8 mouse cellular contexts compared by ENCODE assay signal in genomic region chr4:155869317-155870033, GRCm38 (mm10). TPM values are rescaled to one million over a fixed set of nuclear protein-coding genes. Genes with fewer than 3 reads are reported as not detected.
DNase-seq lines count a peak whose midpoint lies in the region; ATAC-seq lines count a peak whose summit lies in the region.

TSS of gene Cptp (minus strand) at chr4:155869440.
TSS of gene Ints11 (plus strand) at chr4:155869546.

- no peaks in the 10 kb centered on the region for H3K27me3 ChIP-seq in heart, embryonic 14.5 days (ENCODE audit: control insufficient read depth, insufficient read depth, low read length)
- H3K27me3 ChIP-seq in liver, embryonic 13.5 days = no peaks in the 10 kb centered on the region
- H3K27me3 ChIP-seq in stomach, embryonic 16.5 days (ENCODE audit: control insufficient read depth, insufficient read depth, low read length) = no peaks in the 10 kb centered on the region

- WGBS in heart, embryonic 14.5 days = under 1% methylated on average over 63 of the region's 63 CpGs
- under 1% methylated on average over 63 of the region's 63 CpGs for WGBS in liver, embryonic 13.5 days (ENCODE audit: insufficient replicate concordance)
- WGBS in stomach, embryonic 16.5 days = under 1% methylated on average over 60 of the region's 63 CpGs

- ATAC-seq in heart, embryonic 14.5 days (ENCODE audit: insufficient number of reproducible peaks, insufficient read depth, low FRiP score, low read depth) = peak; percentile 94
- ATAC-seq in liver, embryonic 13.5 days (ENCODE audit: low read depth) = peak; percentile 96
- peak; percentile 96 for ATAC-seq in stomach, embryonic 16.5 days (ENCODE audit: insufficient read depth, low FRiP score)

- DNase-seq in CD4-positive, CD25-positive, alpha-beta regulatory T cell, adult 2 months (ENCODE audit: low read depth, low spot score) = peak; percentile 97
- DNase-seq in fibroblast of lung, adult 2 months (ENCODE audit: low read depth) = peak; percentile 82
- peak; percentile 98 for DNase-seq in kidney, postnatal 14 days
- DNase-seq in liver, embryonic 13.5 days = peak; percentile 96
- DNase-seq in neural tube, embryonic 10.5 days (ENCODE audit: extremely low spot score, low spot score) = peak; percentile 97

- peak within 1 kb of the TSS; percentile 77 for H3K4me3 ChIP-seq in brown adipose tissue, adult 24 weeks (ENCODE audit: insufficient read depth, low read depth, low read length)
- peak within 1 kb of the TSS; percentile 83 to 85 for H3K4me3 ChIP-seq in heart, embryonic 14.5 days (ENCODE audit: control insufficient read depth in 1 of 2, insufficient read depth in 1 of 2, low read depth in 1 of 2, low read length in 2 of 2)
- peak within 1 kb of the TSS; percentile 84 for H3K4me3 ChIP-seq in liver, embryonic 13.5 days (replicated peaks)
- peak within 1 kb of the TSS; percentile 84 for H3K4me3 ChIP-seq in stomach, embryonic 16.5 days (replicated peaks; ENCODE audit: low read length)

- peaks cover 49% of the 10 kb centered on the region for H3K36me3 ChIP-seq in heart, embryonic 14.5 days (ENCODE audit: control insufficient read depth, insufficient read depth, low read length)
- peaks cover 56% of the 10 kb centered on the region for H3K36me3 ChIP-seq in liver, embryonic 13.5 days
- peaks cover 12% of the 10 kb centered on the region for H3K36me3 ChIP-seq in stomach, embryonic 16.5 days (ENCODE audit: control insufficient read depth, insufficient read depth, low read length)

- no peaks in the 10 kb centered on the region for H3K9me3 ChIP-seq in heart, embryonic 14.5 days (ENCODE audit: control insufficient read depth, low read length)
- H3K9me3 ChIP-seq in liver, embryonic 13.5 days (replicated peaks) = no peaks in the 10 kb centered on the region
- no peaks in the 10 kb centered on the region for H3K9me3 ChIP-seq in stomach, embryonic 16.5 days (replicated peaks; ENCODE audit: control insufficient read depth, low read length)

- H3K4me1 ChIP-seq in brown adipose tissue, adult 24 weeks (ENCODE audit: control insufficient read depth, insufficient read depth, insufficient read length, low read length) = peaks cover 3% of the 10 kb centered on the region
- H3K4me1 ChIP-seq in heart, embryonic 14.5 days (ENCODE audit: control insufficient read depth in 2 of 2, insufficient read depth in 2 of 2, low read length in 2 of 2) = peaks cover 7 to 8% of the 10 kb centered on the region in 2 experiments; a peak in 3 of 4 replicates
- H3K4me1 ChIP-seq in liver, embryonic 13.5 days (replicated peaks) = peaks cover 44% of the 10 kb centered on the region
- peaks cover 7% of the 10 kb centered on the region; the same call in 1 of the 2 replicates for H3K4me1 ChIP-seq in stomach, embryonic 16.5 days (ENCODE audit: control insufficient read depth, insufficient read depth, low read length)

- peak within 1 kb of the TSS; percentile 98 for H3K4me2 ChIP-seq in heart, embryonic 14.5 days (ENCODE audit: low read length)
- peak within 1 kb of the TSS; percentile 97 for H3K4me2 ChIP-seq in liver, embryonic 13.5 days
- H3K4me2 ChIP-seq in stomach, embryonic 16.5 days (ENCODE audit: low read depth, low read length) = peak within 1 kb of the TSS; percentile 75

- peak within 1 kb of the TSS; percentile 87 for H3K9ac ChIP-seq in heart, embryonic 14.5 days (ENCODE audit: low read length)
- peak within 1 kb of the TSS; percentile 89 for H3K9ac ChIP-seq in liver, embryonic 13.5 days
- peak within 1 kb of the TSS; percentile 92 for H3K9ac ChIP-seq in stomach, embryonic 16.5 days (ENCODE audit: low read length)

- peak within 1 kb of the TSS; percentile 29 for H3K27ac ChIP-seq in brown adipose tissue, adult 24 weeks (replicated peaks; ENCODE audit: low read depth, low read length)
- H3K27ac ChIP-seq in heart, embryonic 14.5 days (replicated peaks in 1 of 2; ENCODE audit: control insufficient read depth in 1 of 2, insufficient read depth in 1 of 2, low read depth in 2 of 2, low read length in 2 of 2) = peak within 1 kb of the TSS; percentile 42 to 69
- peak within 1 kb of the TSS; percentile 47 for H3K27ac ChIP-seq in liver, embryonic 13.5 days
- peak within 1 kb of the TSS; percentile 48 for H3K27ac ChIP-seq in stomach, embryonic 16.5 days (ENCODE audit: low read length)

RNA-seq across cellular contexts. Expression of gene Cptp, which starts in this region (rescaled TPM):
- 6.0 and 11.5 TPM in 2 replicates for polyA plus RNA-seq in brown adipose tissue, adult 24 weeks (2012; ENCODE audit: insufficient read depth, insufficient read length, missing spikeins)
- polyA plus RNA-seq in heart, embryonic 14.5 days (2014; fragmentation: Nextera tagmentation; extraction: Ambion mirVana) = 10.9 and 11.0 TPM in 2 replicates
- polyA plus RNA-seq in liver, embryonic 13.5 days (2015; fragmentation: Nextera tagmentation; extraction: Ambion mirVana) = 8.4 and 10.2 TPM in 2 replicates
- polyA plus RNA-seq in stomach, embryonic 16.5 days (2015; fragmentation: Nextera tagmentation; extraction: Ambion mirVana) = 19.4 and 23.0 TPM in 2 replicates

RNA-seq across cellular contexts. Expression of gene Ints11, which starts in this region (rescaled TPM):
- 12.9 and 15.1 TPM in 2 replicates for polyA plus RNA-seq in brown adipose tissue, adult 24 weeks (2012; ENCODE audit: insufficient read depth, insufficient read length, missing spikeins)
- polyA plus RNA-seq in heart, embryonic 14.5 days (2014; fragmentation: Nextera tagmentation; extraction: Ambion mirVana) = 36.0 and 38.5 TPM in 2 replicates
- polyA plus RNA-seq in liver, embryonic 13.5 days (2015; fragmentation: Nextera tagmentation; extraction: Ambion mirVana) = 40.0 and 41.9 TPM in 2 replicates
- polyA plus RNA-seq in stomach, embryonic 16.5 days (2015; fragmentation: Nextera tagmentation; extraction: Ambion mirVana) = 61.2 and 63.9 TPM in 2 replicates

Comparison
In these comparisons a context has a peak if more than half of its experiments do, and no peak if none do; other contexts are left out.
1. Peak in every context shown above with its lines: DNase-seq, ATAC-seq, H3K4me3 ChIP-seq and H3K27ac ChIP-seq.